Mouse (Mus musculus): ENCODE results near the gene Poc1b. TPM values are rescaled to one million over a fixed set of nuclear protein-coding genes. Genes with fewer than 3 reads are reported as not detected.

Gene Poc1b
- total and polyA plus RNA-seq, 3 experiments: 3.6 to 6.7 (median 4.1) TPM

- no peaks in the 10 kb centered on the region for H3K4me1 ChIP-seq (ENCODE audit: control insufficient read depth, insufficient read depth, low read length)
- no peak overlapping the region for H3K9ac ChIP-seq (ENCODE audit: low read depth, low read length)
- DNase-seq: no peak
- WGBS: 74% methylated on average over 2 of the region's 2 CpGs
- intact Hi-C loops (cut with DNase I): no loop called here
- H3K27ac ChIP-seq: no peak overlapping the region
- H3K4me3 ChIP-seq: no peak overlapping the region
- H3K79me2 ChIP-seq (replicated peaks; ENCODE audit: control insufficient read depth, insufficient read depth, low read length): no peaks in the 10 kb centered on the region
- no peaks in the 10 kb centered on the region for H3K36me3 ChIP-seq (ENCODE audit: control insufficient read depth, insufficient read depth, low read length)
- TF ChIP-seq CTCF (IDR thresholded peaks at IDR 0.05) (no peak), EP300 (IDR thresholded peaks at IDR 0.05; ENCODE audit: insufficient read depth, low read depth, low read length) (no peak), POLR2A (IDR thresholded peaks at IDR 0.05; ENCODE audit: insufficient read depth, low read depth, low read length) (no peak)
- no peaks in the 10 kb centered on the region for H3K27me3 ChIP-seq (ENCODE audit: control insufficient read depth, insufficient read depth, low read length)
Measured at GRCm38 (mm10) chr10:99078621-99079020, 28.2 kb upstream of the Poc1b start.

GRCm38 (mm10) chr10:99081569-99081990 is 25.3 kb upstream of the Poc1b start:
- intact Hi-C loops (cut with DNase I): loop anchor here (5.0 kb wide), 2 partner anchors 169 to 1369 kb away; partner anchors contain the start of gene Atp2b1
- DNase-seq: no peak
- no peak overlapping the region for H3K9ac ChIP-seq (ENCODE audit: low read depth, low read length)
- no peaks in the 10 kb centered on the region for H3K27me3 ChIP-seq (ENCODE audit: control insufficient read depth, insufficient read depth, low read length)
- no peak overlapping the region for H3K27ac ChIP-seq
- H3K4me3 ChIP-seq: no peak overlapping the region
- TF ChIP-seq CTCF (IDR thresholded peaks at IDR 0.05) (no peak), POLR2A (IDR thresholded peaks at IDR 0.05; ENCODE audit: insufficient read depth, low read depth, low read length) (no peak), EP300 (IDR thresholded peaks at IDR 0.05; ENCODE audit: insufficient read depth, low read depth, low read length) (no peak)
- no peaks in the 10 kb centered on the region for H3K4me1 ChIP-seq (ENCODE audit: control insufficient read depth, insufficient read depth, low read length)
- WGBS: 54% methylated on average over 10 of the region's 10 CpGs
- no peaks in the 10 kb centered on the region for H3K79me2 ChIP-seq (replicated peaks; ENCODE audit: control insufficient read depth, insufficient read depth, low read length)
- no peaks in the 10 kb centered on the region for H3K36me3 ChIP-seq (ENCODE audit: control insufficient read depth, insufficient read depth, low read length)

- Histone ChIP-seq H3K27me3 (ENCODE audit: control insufficient read depth, insufficient read depth, low read length) (no peaks in the 10 kb centered on the region), H3K4me3 (no peak overlapping the region), H3K36me3 (ENCODE audit: control insufficient read depth, insufficient read depth, low read length) (no peaks in the 10 kb centered on the region), H3K9ac (ENCODE audit: low read depth, low read length) (no peak overlapping the region), H3K27ac (no peak overlapping the region), H3K4me1 (ENCODE audit: control insufficient read depth, insufficient read depth, low read length) (no peaks in the 10 kb centered on the region), H3K79me2 (replicated peaks; ENCODE audit: control insufficient read depth, insufficient read depth, low read length) (no peaks in the 10 kb centered on the region)
- peak in 1 of 2 experiments; percentile 21 for DNase-seq
- intact Hi-C loops (cut with DNase I): loop anchor here (5.0 kb wide), 2 partner anchors 171 to 1371 kb away; partner anchors contain the start of gene Atp2b1
- TF ChIP-seq POLR2A (IDR thresholded peaks at IDR 0.05; ENCODE audit: insufficient read depth, low read depth, low read length): no peak
- 74% methylated on average over 14 of the region's 14 CpGs for WGBS
Measured at GRCm38 (mm10) chr10:99083431-99084003, 23.3 kb upstream of the Poc1b start.

- Histone ChIP-seq H3K9ac (ENCODE audit: low read depth, low read length) (no peak overlapping the region), H3K27me3 (ENCODE audit: control insufficient read depth, insufficient read depth, low read length) (no peaks in the 10 kb centered on the region), H3K4me3 (no peak overlapping the region), H3K27ac (no peak overlapping the region), H3K79me2 (replicated peaks; ENCODE audit: control insufficient read depth, insufficient read depth, low read length) (no peaks in the 10 kb centered on the region), H3K4me1 (ENCODE audit: control insufficient read depth, insufficient read depth, low read length) (no peaks in the 10 kb centered on the region), H3K36me3 (ENCODE audit: control insufficient read depth, insufficient read depth, low read length) (no peaks in the 10 kb centered on the region)
- intact Hi-C loops (cut with DNase I): loop anchor here (1.0 to 5.0 kb wide), 3 partner anchors 172 to 1372 kb away; partner anchors contain the start of gene Atp2b1
- 36% methylated on average over 23 of the region's 23 CpGs for WGBS
- TF ChIP-seq POLR2A (IDR thresholded peaks at IDR 0.05; ENCODE audit: insufficient read depth, low read depth, low read length) (no peak), CTCF (IDR thresholded peaks at IDR 0.05) (peak; percentile 96), EP300 (IDR thresholded peaks at IDR 0.05; ENCODE audit: insufficient read depth, low read depth, low read length) (peak; percentile 86)
- peak; percentile 81 to 89 for DNase-seq
Measured at GRCm38 (mm10) chr10:99084397-99085239, 22.2 kb upstream of the Poc1b start.

- H3K27me3 ChIP-seq (ENCODE audit: control insufficient read depth, insufficient read depth, low read length): no peaks in the 10 kb centered on the region
- H3K36me3 ChIP-seq (ENCODE audit: control insufficient read depth, insufficient read depth, low read length): no peaks in the 10 kb centered on the region
- H3K27ac ChIP-seq: no peak overlapping the region
- no peaks in the 10 kb centered on the region for H3K79me2 ChIP-seq (replicated peaks; ENCODE audit: control insufficient read depth, insufficient read depth, low read length)
- H3K9ac ChIP-seq (ENCODE audit: low read depth, low read length): no peak overlapping the region
- intact Hi-C loops (cut with DNase I): loop anchor here (1.0 kb wide), 1 partner anchor 591 kb away; no protein-coding TSS in a partner anchor
- DNase-seq: no peak
- no peak for TF ChIP-seq EP300 (IDR thresholded peaks at IDR 0.05; ENCODE audit: insufficient read depth, low read depth, low read length)
- TF ChIP-seq POLR2A (IDR thresholded peaks at IDR 0.05; ENCODE audit: insufficient read depth, low read depth, low read length): no peak
- TF ChIP-seq CTCF (IDR thresholded peaks at IDR 0.05): no peak; the same call in 1 of the 2 replicates
- no peaks in the 10 kb centered on the region for H3K4me1 ChIP-seq (ENCODE audit: control insufficient read depth, insufficient read depth, low read length)
- 40% methylated on average over 6 of the region's 6 CpGs for WGBS
- no peak overlapping the region for H3K4me3 ChIP-seq
Measured at GRCm38 (mm10) chr10:99085240-99085587, 21.6 kb upstream of the Poc1b start.

GRCm38 (mm10) chr10:99086029-99086428 is 20.8 kb upstream of the Poc1b start:
- Histone ChIP-seq H3K36me3 (ENCODE audit: control insufficient read depth, insufficient read depth, low read length) (no peaks in the 10 kb centered on the region), H3K4me3 (no peak overlapping the region), H3K27ac (no peak overlapping the region), H3K27me3 (ENCODE audit: control insufficient read depth, insufficient read depth, low read length) (no peaks in the 10 kb centered on the region), H3K4me1 (ENCODE audit: control insufficient read depth, insufficient read depth, low read length) (no peaks in the 10 kb centered on the region), H3K9ac (ENCODE audit: low read depth, low read length) (no peak overlapping the region), H3K79me2 (replicated peaks; ENCODE audit: control insufficient read depth, insufficient read depth, low read length) (no peaks in the 10 kb centered on the region)
- no peak for DNase-seq
- TF ChIP-seq EP300 (IDR thresholded peaks at IDR 0.05; ENCODE audit: insufficient read depth, low read depth, low read length): no peak
- no peak for TF ChIP-seq POLR2A (IDR thresholded peaks at IDR 0.05; ENCODE audit: insufficient read depth, low read depth, low read length)
- TF ChIP-seq CTCF (IDR thresholded peaks at IDR 0.05): no peak
- WGBS: 66% methylated on average over 6 of the region's 6 CpGs
- intact Hi-C loops (cut with DNase I): no loop called here
